Mouse (Mus musculus) left cerebral cortex, postnatal 25 days (tissue): ENCODE results near the gene Gm3591. TPM values are rescaled to one million over a fixed set of nuclear protein-coding genes. Genes with fewer than 3 reads are reported as not detected.
A peak's percentile ranks its signal among the peaks of the same experiment; 100 is the strongest.
"Not testable (repeated sequence)": the region's sequence is repeated elsewhere in the genome, so short reads cannot be mapped to it uniquely, and the experiment has no call there.

Source experiments
- DNase-seq, 2 experiments: peaks; one replicate each; pipeline ENCODE4 v3.0.0; 2022; ENCODE audit warnings: low spot score in 2 of 2, mixed read lengths in 1 of 2
- intact Hi-C: fragments of 180-260 bp; cut with DNase I; formaldehyde crosslinking; loops from one replicate; pipeline ENCODE4 v1.15.1; 2025
- total RNA-seq, 2 experiments: library from RNA; stranded (reverse); gene quantifications; 2 replicates each; pipeline ENCODE4 v1.2.3; 2021

Gene Gm3591
- total RNA-seq = under 1 TPM; 0.32 to 0.89 TPM

GRCm38 (mm10) chr14:6412382-6412781, at the start of gene Gm3591:
TSS of gene Gm3591 (minus strand) at chr14:6412482.
- intact Hi-C loops = not testable (repeated sequence)

DNA sequence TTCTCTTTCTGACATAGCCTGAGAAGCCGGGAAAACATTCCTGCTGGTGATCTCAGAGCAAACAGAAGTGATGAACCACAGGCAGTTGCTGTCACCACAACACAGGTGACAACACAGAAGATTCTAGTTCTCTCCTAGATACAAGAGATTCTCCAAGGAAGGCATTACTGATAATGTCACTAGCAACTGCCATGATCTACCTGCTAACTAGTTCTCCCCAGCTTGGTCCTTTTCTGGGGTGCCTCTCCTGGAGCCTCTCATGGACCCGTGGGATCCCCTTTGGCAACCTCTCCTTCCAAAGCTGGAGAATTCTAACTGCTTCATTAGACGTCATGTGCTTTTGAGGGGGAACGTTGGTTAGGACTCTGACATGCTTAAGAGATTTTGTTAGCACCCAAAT, 32.2 kb upstream of the Gm3591 start, which contains the start of gene Gm3594:
Gene Gm3594, minus strand, starts transcription at position 101 of the 400 bp plus-strand sequence.
- DNase-seq, intact Hi-C loops: not testable (repeated sequence)

More at GRCm38 (mm10) chr14:6412382-6412781, at the start of gene Gm3591:
- not testable (repeated sequence) for DNase-seq

DNA sequence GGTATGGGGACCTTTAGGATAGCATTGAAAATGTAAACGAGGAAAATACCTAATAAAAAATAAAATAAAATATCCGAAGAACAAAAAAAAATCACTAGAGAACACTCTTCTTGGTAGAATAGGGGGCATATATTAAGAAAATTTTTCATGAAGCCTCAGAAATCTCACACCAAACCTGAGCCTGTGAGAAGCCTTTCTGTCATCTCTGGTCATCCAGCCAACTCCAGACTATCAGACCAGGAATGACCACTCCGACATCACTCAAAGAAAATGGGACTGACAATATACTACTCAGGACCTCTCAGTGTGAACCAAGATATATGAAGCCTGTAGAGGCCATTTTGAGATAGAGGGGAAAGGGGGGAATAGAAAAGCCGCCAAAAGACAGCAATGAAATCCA, 28.5 kb upstream of the Gm3591 start:
- peak in 1 of 2 experiments; percentile 1 for DNase-seq
- intact Hi-C loops = not testable (repeated sequence)

GRCm38 (mm10) chr14:6440206-6440605, 27.9 kb upstream of the Gm3591 start:
- intact Hi-C loops = not testable (repeated sequence)
- DNase-seq = peak in 1 of 2 experiments; percentile 1

- intact Hi-C loops = not testable (repeated sequence)
- DNase-seq = peak; percentile 10 to 16
Measured at GRCm38 (mm10) chr14:6426766-6427165, 14.5 kb upstream of the Gm3591 start.

- peak in 1 of 2 experiments; percentile 1 for DNase-seq
- intact Hi-C loops = not testable (repeated sequence)
Measured at GRCm38 (mm10) chr14:6426353-6426752, 14.1 kb upstream of the Gm3591 start.

GRCm38 (mm10) chr14:6390219-6390618, 22.1 kb downstream of the Gm3591 start, which contains the start of gene Gm16440:
TSS of gene Gm16440 (minus strand) at chr14:6390319.
- intact Hi-C loops, DNase-seq: not testable (repeated sequence)

Other genes with a start within 250 kb of the Gm3591 start
- gene Gm21560, start 193.2 kb downstream of the Gm3591 start, total RNA-seq = under 1 TPM; 0.78 TPM
- 1 to 10 TPM; 1.5 to 2.1 TPM for gene Gm3411, start 125.2 kb downstream of the Gm3591 start, total RNA-seq
- gene Gm21103, start 107.6 kb downstream of the Gm3591 start, total RNA-seq = not detected
- not detected for gene Gm3618, start 68.8 kb downstream of the Gm3591 start, total RNA-seq
- gene Gm16440, start 22.2 kb downstream of the Gm3591 start, total RNA-seq = not detected
- gene Gm3594, start 32.1 kb upstream of the Gm3591 start, total RNA-seq = not detected
- gene Gm8356, start 124.8 kb upstream of the Gm3591 start, total RNA-seq = not detected
- gene Gm3629, start 178.1 kb upstream of the Gm3591 start, total RNA-seq = under 1 TPM; 0.39 to 0.85 TPM
- gene Gm3460, start 209.9 kb upstream of the Gm3591 start, total RNA-seq = not detected